Mouse (Mus musculus): Measurements from ENCODE around the gene Rbfox1.

Rbfox1 gene

DNA sequence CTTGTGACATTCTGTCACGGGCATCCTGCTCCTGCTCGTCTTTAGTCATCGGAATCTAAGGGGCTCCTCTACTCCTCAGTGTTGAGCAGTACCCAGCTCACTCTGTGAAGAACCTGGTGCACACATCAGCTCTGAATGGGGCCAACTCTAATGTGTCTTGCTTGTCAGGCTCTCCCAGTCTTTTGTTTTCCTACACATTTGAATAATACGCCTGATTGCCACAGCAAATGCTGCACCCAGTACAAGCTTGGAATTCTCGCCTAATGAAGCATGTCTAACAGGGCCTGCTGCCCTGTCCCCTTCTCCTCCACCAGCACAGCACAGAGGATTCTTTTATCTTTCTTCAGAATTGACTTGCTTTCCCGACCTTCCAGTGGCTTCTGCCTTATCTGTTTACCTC lies 1261.3 kb downstream of the Rbfox1 start:
- DNase-seq (ENCODE audit: low read depth, low spot score), result no peak

DNA sequence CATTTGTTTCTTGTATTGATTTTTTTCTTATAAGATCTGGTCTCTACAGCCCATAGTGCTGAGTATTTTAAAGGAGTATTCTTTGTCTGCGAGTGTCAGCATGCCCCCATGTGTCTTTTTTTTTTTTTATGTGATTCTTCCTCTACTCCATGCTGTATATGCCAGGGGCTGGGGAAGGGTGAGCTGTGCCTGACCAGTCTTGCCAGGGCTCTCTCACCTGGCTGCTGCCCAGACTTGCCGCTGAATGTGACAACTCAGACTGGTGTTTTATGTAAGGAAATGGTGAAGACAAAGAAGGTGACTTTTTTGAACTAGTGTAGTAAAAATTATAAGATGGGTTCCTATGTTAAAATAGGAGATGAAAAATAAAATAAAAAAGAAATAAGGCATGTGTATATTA lies 1262.7 kb downstream of the Rbfox1 start:
- DNase-seq (ENCODE audit: low read depth, low spot score), result no peak

DNA sequence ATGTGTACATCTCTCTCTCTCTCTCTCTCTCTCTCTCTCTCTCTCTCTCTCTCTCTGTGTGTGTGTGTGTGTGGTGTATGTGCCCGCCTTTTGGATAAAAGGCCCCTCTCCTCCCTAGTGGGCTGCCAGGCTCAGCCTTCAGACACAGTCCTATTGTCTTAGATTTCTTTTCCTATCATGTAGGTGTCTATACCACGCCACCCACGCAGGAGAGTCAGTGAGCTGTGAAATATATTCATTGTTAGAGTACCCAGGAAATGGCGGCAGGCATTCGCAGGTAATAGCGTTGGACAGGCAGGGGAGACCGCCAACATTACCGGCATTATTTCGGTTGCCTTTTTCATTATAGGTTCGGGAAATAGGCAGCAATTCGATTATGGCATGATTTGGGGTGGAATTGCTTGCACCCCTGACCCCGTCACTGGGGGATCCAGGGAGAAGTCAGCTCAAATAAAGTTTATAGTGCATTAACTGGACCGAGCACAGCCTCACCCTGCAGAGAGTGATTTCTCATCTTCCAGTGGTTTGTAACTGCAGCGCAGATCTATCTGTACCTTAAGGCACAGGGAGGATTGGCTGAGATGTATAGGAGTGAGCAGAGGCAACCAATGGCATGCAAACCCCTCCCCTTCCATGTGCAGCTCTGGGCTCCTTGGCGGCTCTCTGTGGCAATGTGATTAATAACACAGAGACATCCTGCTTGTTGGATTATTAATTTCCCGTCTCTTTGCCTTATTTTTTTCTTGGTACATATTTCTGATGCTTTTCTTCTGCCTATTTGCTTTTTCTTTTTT lies 1264.1 kb downstream of the Rbfox1 start:
- no peak for DNase-seq (ENCODE audit: low read depth, low spot score)

DNA sequence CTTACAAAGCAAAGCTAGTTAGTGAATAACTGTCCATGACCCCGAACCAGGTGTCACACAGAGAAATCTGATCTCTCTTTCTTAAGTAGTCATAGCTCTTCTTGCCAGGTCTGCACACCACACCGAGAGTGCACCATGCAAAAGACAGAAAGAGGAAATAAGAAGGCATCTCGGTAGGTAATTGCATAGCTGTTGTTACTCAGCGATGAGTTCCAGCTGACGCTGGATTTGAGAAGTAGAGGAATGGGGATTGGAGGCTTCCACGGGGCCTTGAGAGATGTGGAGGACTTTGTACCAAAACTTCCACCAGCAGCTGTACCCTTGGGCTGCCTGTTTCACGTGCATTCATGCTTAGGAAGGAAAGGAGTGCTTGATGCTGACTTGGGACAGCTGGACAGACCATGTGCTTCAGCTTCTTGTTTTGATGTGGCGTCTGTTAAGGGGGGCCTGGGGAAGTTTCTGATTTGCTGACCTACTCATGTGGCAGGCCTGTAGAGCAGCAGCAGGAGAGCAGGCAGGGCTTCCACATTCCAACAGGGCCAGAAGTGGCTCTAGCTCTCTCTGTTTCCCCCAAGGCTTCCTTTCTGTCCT lies 1265.1 kb downstream of the Rbfox1 start:
- DNase-seq (ENCODE audit: low read depth, low spot score), result no peak

DNA sequence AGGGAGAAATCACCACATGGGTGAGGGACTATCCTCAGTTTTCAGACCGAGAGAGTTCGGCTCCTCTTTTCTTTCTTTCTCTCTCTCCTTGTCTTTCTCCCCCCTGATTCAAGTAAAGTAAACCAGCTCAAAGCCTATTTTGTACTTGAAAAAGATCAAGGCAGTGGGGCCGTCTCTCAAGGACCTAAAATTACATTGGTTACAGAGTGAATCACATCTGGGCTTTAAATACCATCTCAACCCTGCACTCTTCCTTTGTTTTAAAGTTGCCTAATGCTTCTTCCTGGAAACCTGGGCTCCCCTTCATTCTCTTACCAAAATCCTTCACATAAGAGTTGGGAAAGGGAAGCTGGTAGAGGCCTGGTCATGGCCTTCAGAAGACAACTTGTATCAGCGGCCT lies 1267.2 kb downstream of the Rbfox1 start:
- no peak for DNase-seq (ENCODE audit: low read depth, low spot score)

DNA sequence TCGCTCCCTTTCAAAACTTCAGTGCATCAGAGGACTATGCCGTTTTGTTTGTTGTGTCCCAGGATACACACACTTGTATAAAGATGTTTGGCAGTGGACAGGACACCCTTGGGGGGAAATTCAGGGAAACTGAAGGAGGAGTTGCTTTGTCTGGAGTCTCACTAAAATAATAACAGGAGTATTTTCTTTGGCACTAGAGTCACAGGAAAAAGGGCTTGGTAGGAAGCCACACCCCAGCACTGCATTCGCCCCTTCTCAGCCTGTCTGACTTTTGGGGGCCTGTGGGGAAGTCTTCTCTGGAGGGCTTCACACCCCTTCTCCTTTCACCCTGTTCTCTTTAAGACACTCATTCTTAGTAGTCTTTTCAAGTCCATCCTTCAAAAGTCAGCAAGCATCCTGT lies 1269.5 kb downstream of the Rbfox1 start:
- no peak for DNase-seq (ENCODE audit: low read depth, low spot score)

DNA sequence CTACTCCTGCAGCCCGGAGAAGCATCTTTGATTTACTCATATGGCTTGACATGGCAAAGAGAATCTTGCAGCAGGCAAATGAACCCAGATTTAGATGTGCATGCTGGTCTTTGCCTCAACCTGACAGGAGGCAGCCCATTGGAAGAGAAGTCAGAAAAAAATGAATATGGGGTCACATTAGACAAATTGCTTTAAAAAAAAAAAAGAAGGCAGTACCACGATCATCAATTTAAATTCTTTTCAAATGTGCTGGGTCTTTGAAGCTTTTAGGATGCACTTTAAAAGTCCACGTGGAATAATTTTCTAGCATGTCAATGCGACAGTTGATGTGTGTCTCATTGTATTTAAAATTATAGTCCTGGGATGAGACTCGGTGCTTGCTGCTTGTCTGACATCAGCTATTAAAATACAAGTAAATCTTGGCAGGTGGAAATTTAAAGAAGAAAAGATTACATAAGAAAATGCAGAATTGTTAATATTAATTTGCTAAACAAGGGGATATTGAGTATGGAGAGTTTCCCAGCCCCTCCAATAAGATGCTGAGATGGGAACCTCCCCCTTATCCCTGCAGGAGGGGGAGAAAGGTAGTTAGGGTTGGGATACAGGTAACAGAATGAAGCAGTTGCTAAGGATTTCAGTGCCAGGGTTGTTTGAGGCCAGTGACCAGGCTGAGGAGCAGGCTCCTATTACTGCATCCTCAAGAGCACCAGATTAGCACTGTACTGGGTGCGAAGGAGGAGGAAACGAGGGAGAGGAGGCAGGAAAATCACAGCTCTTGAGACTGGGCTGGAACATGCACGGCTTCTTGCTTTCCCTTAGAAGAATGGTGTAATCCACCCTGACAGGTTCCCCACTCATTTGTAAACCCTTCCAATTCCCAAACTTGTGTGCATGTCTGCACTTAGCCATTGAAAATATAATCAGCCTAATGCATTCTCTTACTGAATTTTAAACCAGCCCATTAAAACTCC lies 1274.0 kb downstream of the Rbfox1 start:
- DNase-seq (ENCODE audit: low read depth, low spot score), result no peak

DNA sequence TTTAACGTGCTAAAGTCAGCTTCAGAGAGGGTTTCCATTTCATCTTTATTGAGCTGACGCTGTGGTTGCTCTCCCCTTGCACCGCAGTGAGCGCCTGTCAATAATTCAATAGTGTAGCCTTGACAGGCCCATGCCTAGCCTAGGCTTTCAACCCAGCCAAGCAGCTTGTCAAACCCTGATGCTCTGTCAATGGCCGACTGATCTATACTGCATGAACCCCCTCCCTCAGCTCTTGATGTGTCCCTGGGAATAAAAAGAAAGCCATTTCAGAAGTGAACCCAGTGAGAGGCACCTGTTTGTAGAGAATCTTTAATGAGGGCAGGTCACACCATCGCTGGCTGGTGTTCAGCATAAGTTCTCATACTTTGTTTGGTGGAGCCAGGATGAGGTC lies 1274.7 kb downstream of the Rbfox1 start:
- no peak for DNase-seq (ENCODE audit: low read depth, low spot score)

DNA sequence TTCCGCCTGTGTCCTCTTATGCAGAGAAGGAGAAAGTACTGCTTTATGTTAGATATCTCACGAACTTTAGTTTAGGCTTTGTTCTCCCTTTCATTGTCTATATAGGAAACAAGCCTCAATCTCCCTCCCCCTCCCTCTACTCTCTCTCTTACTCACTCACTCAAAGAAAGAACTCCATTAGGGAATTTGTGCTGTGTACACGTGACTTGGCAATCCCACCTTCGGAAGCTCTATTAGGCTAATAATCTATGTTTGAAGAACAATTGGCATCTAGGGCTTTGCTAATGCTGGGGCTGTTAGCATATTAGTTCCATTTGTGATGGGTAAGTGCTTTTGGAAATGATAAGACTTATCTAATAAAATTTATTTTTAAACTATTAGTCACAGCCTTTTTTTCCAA lies 1277.0 kb downstream of the Rbfox1 start:
- DNase-seq (ENCODE audit: low read depth, low spot score), result no peak

DNA sequence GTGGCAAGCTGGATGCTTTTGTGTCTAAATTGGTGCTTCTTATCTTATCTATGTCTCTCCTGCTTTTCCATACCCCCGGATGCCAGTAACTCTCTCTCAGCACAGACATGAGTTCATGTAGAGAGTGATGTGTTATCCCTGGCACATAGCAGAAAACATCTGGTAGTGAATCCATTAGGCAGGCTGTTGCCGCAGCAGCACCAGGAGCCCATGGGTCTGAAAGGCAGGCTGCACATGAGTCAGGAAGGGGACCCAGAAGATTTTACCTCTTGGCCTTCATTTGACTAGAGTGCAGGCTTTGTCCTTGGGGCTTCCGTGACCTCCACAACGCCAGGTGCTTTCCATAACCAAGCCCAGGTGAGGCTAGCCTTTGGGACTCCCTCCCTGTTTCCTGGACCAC lies 1278.5 kb downstream of the Rbfox1 start:
- DNase-seq (ENCODE audit: low read depth, low spot score), result no peak

DNA sequence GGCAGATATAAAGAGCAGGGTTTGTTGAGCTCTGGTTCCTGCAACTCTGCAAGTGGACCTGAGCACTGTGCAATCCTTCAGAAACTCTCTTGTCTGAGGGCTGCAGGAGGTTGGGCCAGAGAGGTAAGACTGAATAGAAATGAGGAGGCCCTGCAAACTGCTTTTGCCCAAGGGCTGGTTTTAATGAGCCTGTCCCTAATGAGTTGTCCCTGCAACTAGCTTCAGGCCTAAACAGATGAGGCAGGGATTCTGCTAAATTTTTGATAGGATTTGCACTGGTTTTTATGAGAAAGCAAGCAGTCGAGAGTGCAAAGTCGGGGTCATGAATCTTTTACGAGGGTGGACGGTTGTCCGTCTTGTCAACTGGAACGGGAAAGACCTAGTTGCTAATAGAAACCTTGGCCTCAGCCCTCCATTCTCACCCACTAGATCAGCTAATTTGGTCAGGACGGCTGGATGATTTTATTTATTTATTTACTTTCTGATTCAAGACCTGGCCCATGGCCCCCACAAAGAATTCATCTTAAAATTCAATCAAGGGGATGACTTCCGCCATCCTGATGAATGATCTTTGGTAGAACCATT lies 1279.1 kb downstream of the Rbfox1 start:
- no peak for DNase-seq (ENCODE audit: low read depth, low spot score)

DNA sequence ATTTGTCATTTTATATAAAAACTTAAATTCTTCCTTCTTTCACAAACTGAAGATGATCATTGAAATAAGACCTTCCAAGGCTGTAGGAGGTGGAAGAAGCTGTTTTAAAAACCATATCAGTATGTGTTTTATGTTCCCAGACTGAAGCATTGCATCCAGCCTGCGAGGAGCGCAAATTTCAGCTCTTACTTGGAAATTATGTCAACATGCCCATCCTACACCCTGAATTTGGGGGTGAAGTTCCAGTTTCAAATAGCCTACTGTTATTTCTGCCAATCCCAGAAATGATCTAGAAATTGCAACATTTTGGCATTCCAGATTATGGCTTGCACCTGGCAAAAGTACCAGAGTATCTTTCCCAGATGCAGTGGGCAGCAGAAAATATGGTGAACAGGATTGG lies 1290.8 kb downstream of the Rbfox1 start:
- no peak for DNase-seq (ENCODE audit: low read depth, low spot score)

DNA sequence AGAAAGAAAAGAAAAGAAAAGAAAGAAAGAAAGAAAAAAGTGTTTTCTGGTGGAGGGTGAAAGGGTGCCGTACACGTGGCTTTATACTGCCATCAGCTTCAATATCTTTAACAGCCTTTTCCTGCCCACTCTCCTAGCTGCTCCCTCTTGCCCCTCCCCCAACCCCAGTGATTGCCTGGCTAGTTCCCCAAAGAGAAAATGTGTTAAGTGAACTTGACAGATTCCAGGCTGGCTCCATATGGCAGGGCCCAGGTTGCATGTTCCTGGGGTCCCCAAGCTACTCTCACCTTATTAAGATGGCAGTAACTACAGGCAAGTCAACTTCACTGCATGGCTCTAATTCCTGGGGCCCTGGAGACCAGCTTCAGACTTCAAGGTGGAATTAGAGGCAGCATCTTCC lies 1302.6 kb downstream of the Rbfox1 start:
- no peak for DNase-seq (ENCODE audit: low read depth, low spot score)

DNA sequence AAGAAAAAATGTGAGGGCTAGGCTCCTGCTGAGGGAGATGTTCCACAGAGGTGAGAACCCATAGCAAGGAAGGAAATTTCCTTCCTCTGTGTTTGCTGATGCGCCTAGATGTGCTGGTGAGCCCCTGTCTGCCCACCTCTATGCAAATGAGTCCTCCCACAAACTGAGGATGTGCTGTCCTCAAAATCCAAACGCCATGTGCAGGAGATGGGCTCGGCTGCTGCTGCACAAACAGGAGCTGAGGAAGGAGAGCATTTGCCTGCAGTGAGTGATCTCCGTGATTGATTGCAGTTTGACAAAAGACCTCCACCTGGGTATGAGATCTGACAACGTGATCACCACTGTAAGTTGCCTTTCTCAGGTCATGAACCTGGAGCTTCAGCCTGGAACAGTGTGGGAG lies 1308.4 kb downstream of the Rbfox1 start:
- DNase-seq (ENCODE audit: low read depth, low spot score), result no peak

DNA sequence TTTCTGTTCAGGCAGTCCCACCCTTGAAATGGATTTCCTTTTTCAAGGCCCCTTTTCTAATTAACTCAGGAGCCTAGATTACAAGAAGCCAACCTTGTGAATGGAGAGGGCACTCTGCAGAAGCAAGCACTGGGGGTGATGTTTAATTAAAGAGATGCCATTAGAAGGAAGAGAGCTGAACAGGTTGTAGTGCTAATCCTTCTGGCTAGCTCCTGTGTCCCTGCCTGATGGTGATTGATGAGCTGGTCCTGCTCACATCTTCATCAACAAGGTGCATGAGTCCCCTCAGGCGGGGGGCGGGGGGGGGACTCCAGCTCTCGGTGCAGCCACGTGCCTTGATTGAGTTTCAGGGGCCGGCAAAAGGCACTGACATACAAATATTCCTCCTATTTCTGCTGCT lies 1312.8 kb downstream of the Rbfox1 start:
- DNase-seq (ENCODE audit: low read depth, low spot score), result no peak

DNA sequence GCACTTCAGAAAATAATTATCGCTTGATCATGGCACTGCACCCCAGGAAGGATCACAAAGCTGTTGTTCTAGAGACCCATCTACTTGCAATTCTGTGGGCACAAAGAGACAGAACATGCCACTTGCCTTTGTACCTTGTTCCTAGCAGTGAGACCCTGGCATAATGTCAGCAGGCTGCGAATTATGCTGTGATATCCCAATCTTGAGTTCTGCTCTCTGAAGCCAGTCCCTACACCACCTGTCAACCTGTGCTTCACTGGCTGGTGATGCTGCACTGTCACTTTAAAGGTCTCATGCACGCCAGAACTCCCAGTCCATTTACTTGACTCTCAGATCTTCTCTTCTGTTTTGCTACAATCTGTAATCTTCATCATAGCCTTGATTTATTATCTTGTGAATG lies 1315.1 kb downstream of the Rbfox1 start:
- DNase-seq (ENCODE audit: low read depth, low spot score), result no peak

DNA sequence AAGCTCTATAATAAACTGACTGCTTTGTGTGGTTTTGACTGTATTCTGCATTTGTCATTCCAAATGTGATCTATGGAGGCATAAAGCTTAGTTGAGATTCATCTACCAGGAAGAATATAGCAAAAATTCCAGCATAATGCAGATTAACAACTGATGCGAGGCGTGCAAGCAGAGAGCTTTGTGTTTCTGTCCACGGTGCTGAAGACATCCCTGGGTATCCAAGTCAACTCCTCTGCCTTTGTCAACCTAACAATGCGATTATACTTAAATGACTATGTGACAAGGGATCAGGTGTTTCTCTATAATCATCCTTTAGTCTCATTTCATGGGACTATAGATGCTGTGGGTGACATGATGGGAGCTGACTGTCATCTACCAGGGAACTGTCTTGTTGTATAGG lies 1316.7 kb downstream of the Rbfox1 start:
- no peak for DNase-seq (ENCODE audit: low read depth, low spot score)

DNA sequence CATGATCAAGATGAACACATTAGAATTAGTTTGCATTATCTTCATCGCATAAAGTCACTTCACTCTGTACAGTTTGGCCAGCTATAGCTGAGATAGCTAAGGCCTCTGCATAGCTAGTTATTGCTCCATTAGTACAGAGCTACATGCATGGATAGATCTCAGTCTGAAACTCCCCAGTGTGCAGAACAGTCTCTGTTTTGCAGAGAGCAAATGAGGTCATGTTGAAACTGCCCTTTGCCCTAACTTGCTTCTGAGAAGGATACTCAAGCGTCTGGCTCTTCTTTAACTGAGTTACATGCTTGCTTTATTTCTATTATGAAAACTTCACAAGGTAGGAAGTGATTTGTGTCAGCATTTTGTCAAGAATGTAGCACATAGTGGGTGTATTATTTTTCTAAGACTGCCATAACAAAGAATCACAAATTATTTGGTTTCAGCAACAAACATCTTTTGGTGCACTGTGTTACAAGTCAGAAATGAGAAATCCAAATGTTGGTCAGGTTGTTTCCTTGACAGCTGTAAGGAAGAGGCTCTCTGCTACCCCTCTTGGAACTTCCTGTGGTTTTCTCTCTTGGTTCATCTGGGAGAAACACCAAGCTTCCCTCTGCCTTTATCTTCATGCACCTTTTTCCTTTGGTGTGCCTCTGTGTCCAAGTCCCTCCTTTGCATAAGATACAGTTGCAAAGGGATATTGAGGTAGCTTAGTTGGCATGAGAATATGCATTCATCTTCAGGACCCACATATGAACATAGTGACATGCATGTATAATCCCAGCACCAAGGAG lies 1321.2 kb downstream of the Rbfox1 start:
- no peak for DNase-seq (ENCODE audit: low read depth, low spot score)

DNA sequence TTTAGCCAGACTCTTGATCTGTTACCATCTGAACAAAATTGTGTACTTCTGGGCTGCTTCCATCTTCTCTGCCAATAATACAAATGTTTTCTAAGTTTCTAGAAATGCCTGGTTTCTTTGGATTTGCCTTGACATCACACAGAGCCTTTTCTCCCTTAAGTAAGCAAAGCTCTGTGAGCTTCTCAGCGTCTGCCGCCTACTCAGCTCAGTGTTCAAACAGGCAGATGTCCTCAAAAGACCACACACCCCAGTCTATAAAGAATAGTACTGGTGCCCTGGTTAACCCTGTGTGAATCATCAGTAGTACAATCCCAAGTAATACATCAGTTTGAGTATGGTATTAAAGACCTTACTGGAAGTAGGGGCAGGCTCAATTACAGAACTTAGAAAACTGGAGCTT lies 1322.4 kb downstream of the Rbfox1 start:
- no peak for DNase-seq (ENCODE audit: low read depth, low spot score)

DNA sequence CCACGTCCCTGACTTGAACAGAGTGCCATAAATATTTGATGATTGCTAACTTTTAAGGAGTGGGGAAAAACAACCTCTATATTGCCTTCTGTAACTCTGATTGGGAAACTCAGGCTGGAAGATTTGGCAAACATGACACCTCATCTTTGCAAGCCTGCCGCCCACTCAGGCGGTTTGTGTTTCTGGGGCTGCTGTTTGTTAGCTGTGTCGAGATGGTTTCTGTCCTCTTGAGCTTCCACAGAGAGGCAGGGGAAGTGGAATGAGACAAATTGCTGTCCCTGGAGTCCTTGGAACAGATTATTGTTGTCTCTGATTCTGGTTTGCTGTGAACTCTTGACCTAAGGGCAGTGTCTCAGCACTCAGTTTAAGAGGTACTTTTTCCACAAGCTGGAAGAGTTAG lies 1327.6 kb downstream of the Rbfox1 start:
- no peak for DNase-seq (ENCODE audit: low read depth, low spot score)

DNA sequence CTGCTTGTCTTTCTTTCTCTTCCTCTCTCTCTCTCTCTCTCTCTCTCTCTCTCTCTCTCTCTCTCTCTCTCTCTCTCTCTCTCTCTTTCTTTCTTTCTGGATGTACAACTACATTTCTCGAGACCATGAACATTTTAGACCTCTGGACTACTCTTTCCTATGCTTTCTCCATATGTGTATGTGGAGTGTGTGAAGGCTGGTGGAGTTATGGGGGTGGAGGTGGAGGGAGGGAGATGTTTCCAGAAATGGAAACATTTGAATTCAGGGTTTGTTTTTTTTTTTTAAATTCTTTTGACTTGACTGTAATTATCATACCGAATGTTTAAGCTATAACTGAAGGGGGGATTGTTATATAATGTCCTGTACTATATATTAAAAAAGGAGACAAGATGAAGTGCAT lies 1338.1 kb downstream of the Rbfox1 start:
- no peak for DNase-seq (ENCODE audit: low read depth, low spot score)
